Mouse (Mus musculus) lung, postnatal 0 days (tissue): ENCODE results near the gene Gm20662. TPM values are rescaled to one million over a fixed set of nuclear protein-coding genes. Genes with fewer than 3 reads are reported as not detected.

Experiments
- ATAC-seq: fragments of 200-750 bp; cut with Nextera tagmentation; 2 replicates; pipeline ENCODE4 v1.8.0; 2017; ENCODE audit warnings: moderate library complexity
- DNase-seq: peaks from one replicate; pipeline ENCODE4 v3.0.0-alpha.2; 2016; ENCODE audit warnings: low spot score
- H3K27ac ChIP-seq: fragments of 300-500 bp; sonication (generic); 2 replicates; pipeline ENCODE4 v1.5.1; 2014; ENCODE audit warnings: antibody characterized with exemption, mild to moderate bottlenecking, low read length, mixed read lengths
- H3K27me3 ChIP-seq: fragments of 300-500 bp; sonication (generic); replicated peaks from 2 replicates; pipeline ENCODE4 v1.6.1; 2014; ENCODE audit warnings: low read length, mixed read lengths; ENCODE audit not compliant: insufficient read depth
- H3K36me3 ChIP-seq: fragments of 300-500 bp; sonication (generic); 2 replicates; pipeline ENCODE4 v1.6.1; 2014; ENCODE audit warnings: low read length, mixed read lengths; ENCODE audit not compliant: insufficient read depth
- H3K4me1 ChIP-seq: fragments of 300-500 bp; sonication (generic); 2 replicates; pipeline ENCODE4 v1.6.1; 2014; ENCODE audit warnings: antibody characterized with exemption, low read depth, low read length, mixed read lengths; ENCODE audit not compliant: insufficient read depth
- H3K4me2 ChIP-seq: fragments of 300-500 bp; sonication (generic); replicated peaks from 2 replicates; pipeline ENCODE4 v1.6.1; 2014; ENCODE audit warnings: low read depth, mild to moderate bottlenecking, low read length, moderate library complexity, mixed read lengths
- H3K4me3 ChIP-seq: fragments of 300-500 bp; sonication (generic); 2 replicates; pipeline ENCODE4 v1.5.1; 2014; ENCODE audit warnings: low read depth, low read length
- H3K9ac ChIP-seq: fragments of 300-500 bp; sonication (generic); replicated peaks from 2 replicates; pipeline ENCODE4 v1.6.1; 2014; ENCODE audit warnings: low read depth, mild to moderate bottlenecking
- H3K9me3 ChIP-seq: fragments of 300-500 bp; sonication (generic); 2 replicates; pipeline ENCODE4 v1.6.1; 2016; ENCODE audit warnings: low read length, mixed read lengths
- CTCF ChIP-seq: IDR thresholded peaks from 2 replicates; pipeline ENCODE4 v1.5.1; 2016; ENCODE audit warnings: antibody characterized with exemption, mild to moderate bottlenecking
- EP300 ChIP-seq: IDR thresholded peaks from 2 replicates; pipeline ENCODE4 v1.6.1; 2016; ENCODE audit warnings: antibody characterized with exemption, mild to moderate bottlenecking, control low read depth
- WGBS: fragments of 180-500 bp; shearing (Covaris S2); extraction: QIAGEN DNeasy Blood & Tissue Kit; methylation state at CpG from one replicate; pipeline ENCODE4 v1.1.7; 2014; 5-methylcytosine and 5-hydroxymethylcytosine counted together
- polyA plus RNA-seq: library from polyadenylated mRNA; unstranded; fragments of >200 nt; fragmentation: Nextera tagmentation; extraction: Ambion mirVana; gene quantifications from 2 replicates; pipeline ENCODE4 v1.2.1, GENCODE M21; 2015

The Gm20662 gene
- polyA plus RNA-seq, 1 experiment from 2014 or later = 0.44 TPM

GRCm38 (mm10) chr9:108058291-108058690 is 62.1 kb downstream of the Gm20662 start:
- Histone ChIP-seq H3K9me3 (no peaks in the 10 kb centered on the region), H3K36me3 (peaks cover 40% of the 10 kb centered on the region), H3K4me1 (0 out of 2 replicates have a peak, but pooled peaks cover 1% of the 10 kb centered on the region), H3K27ac (no peak overlapping the region), H3K4me3 (no peak overlapping the region), H3K4me2 (no peak overlapping the region), H3K27me3 (no peaks in the 10 kb centered on the region), H3K9ac (no peak overlapping the region)
- no peak for TF ChIP-seq EP300
- no peak for TF ChIP-seq CTCF
- DNase-seq (no peak), ATAC-seq (no peak)
- 95% methylated on average over 9 of the region's 9 CpGs for WGBS

- Histone ChIP-seq H3K9me3 (no peaks in the 10 kb centered on the region), H3K36me3 (peaks cover 33% of the 10 kb centered on the region), H3K4me2 (no peak overlapping the region), H3K4me1 (no peaks in the 10 kb centered on the region), H3K27ac (no peak overlapping the region), H3K9ac (no peak overlapping the region), H3K27me3 (no peaks in the 10 kb centered on the region), H3K4me3 (no peak overlapping the region)
- TF ChIP-seq CTCF (no peak), EP300 (no peak)
- WGBS = 83% methylated on average over 3 of the region's 3 CpGs
- no peak for ATAC-seq
- DNase-seq = no peak
Measured at GRCm38 (mm10) chr9:108062142-108062541, 66.0 kb downstream of the Gm20662 start.

GRCm38 (mm10) chr9:108063361-108063760 is 67.2 kb downstream of the Gm20662 start:
- Histone ChIP-seq H3K27ac (no peak overlapping the region), H3K9me3 (no peaks in the 10 kb centered on the region), H3K4me3 (no peak overlapping the region), H3K27me3 (no peaks in the 10 kb centered on the region), H3K36me3 (peaks cover 28% of the 10 kb centered on the region), H3K4me1 (no peaks in the 10 kb centered on the region), H3K9ac (no peak overlapping the region), H3K4me2 (no peak overlapping the region)
- ATAC-seq (no peak), DNase-seq (no peak)
- WGBS = 84% methylated on average over 12 of the region's 12 CpGs
- TF ChIP-seq EP300 = no peak
- TF ChIP-seq CTCF = no peak

- H3K27ac ChIP-seq = no peak overlapping the region
- no peaks in the 10 kb centered on the region for H3K27me3 ChIP-seq
- no peaks in the 10 kb centered on the region for H3K4me1 ChIP-seq
- H3K4me3 ChIP-seq = no peak overlapping the region
- no peak overlapping the region for H3K9ac ChIP-seq
- 0 out of 2 replicates have a peak, but pooled peaks cover 16% of the 10 kb centered on the region for H3K36me3 ChIP-seq
- WGBS = 29% methylated on average over 5 of the region's 5 CpGs
- H3K4me2 ChIP-seq = no peak overlapping the region
- ATAC-seq = peak; percentile 71
- no peaks in the 10 kb centered on the region for H3K9me3 ChIP-seq
- DNase-seq = peak; percentile 65
- TF ChIP-seq EP300 = no peak
- TF ChIP-seq CTCF = peak; percentile 81
Measured at GRCm38 (mm10) chr9:108065491-108066011, 69.4 kb downstream of the Gm20662 start.

DNA sequence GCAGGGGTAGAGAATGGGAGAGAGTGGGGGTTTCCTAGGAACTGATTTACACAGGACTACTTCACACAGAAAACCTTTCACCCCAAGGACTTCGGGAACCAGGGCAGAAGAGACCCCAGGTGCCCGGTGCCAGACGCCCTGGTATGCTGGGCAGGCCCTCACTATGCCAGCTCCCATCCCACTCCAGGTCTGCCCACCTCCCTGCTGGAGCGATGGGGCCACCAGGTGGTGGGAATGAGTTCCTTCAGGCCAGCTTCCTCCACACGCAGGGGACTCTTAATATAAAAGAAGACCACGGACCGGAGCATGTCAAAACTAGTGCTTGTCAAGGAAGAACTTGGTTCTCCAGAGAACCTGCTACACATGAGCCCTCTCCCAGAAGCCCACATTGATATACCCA is 71.0 kb downstream of the Gm20662 start:
- DNase-seq (no peak), ATAC-seq (no peak)
- no peak overlapping the region for H3K4me3 ChIP-seq
- 0 out of 2 replicates have a peak, but pooled peaks have one; percentile 20 for TF ChIP-seq CTCF
- no peak for TF ChIP-seq EP300
- H3K9me3 ChIP-seq = no peaks in the 10 kb centered on the region
- H3K27ac ChIP-seq = no peak overlapping the region
- H3K27me3 ChIP-seq = no peaks in the 10 kb centered on the region
- no peak overlapping the region for H3K4me2 ChIP-seq
- H3K9ac ChIP-seq = no peak overlapping the region
- no peaks in the 10 kb centered on the region for H3K4me1 ChIP-seq
- 79% methylated on average over 7 of the region's 7 CpGs for WGBS
- peaks cover 11% of the 10 kb centered on the region; the same call in 1 of the 2 replicates for H3K36me3 ChIP-seq

- H3K9ac ChIP-seq = no peak overlapping the region
- ATAC-seq (peak; percentile 44), DNase-seq (peak; percentile 88)
- TF ChIP-seq CTCF (peak; percentile 99), EP300 (no peak)
- H3K4me3 ChIP-seq = no peak overlapping the region
- H3K36me3 ChIP-seq = peaks cover 10% of the 10 kb centered on the region; the same call in 1 of the 2 replicates
- H3K9me3 ChIP-seq = no peaks in the 10 kb centered on the region
- no peak overlapping the region for H3K27ac ChIP-seq
- 19% methylated on average over 8 of the region's 8 CpGs for WGBS
- no peak overlapping the region for H3K4me2 ChIP-seq
- no peaks in the 10 kb centered on the region for H3K27me3 ChIP-seq
- no peaks in the 10 kb centered on the region for H3K4me1 ChIP-seq
Measured at GRCm38 (mm10) chr9:108067900-108068299, 71.8 kb downstream of the Gm20662 start.

- no peak overlapping the region for H3K4me2 ChIP-seq
- no peaks in the 10 kb centered on the region for H3K4me1 ChIP-seq
- TF ChIP-seq EP300 (no peak), CTCF (no peak)
- no peak overlapping the region for H3K9ac ChIP-seq
- H3K9me3 ChIP-seq = no peaks in the 10 kb centered on the region
- WGBS = 93% methylated on average over 8 of the region's 9 CpGs
- H3K4me3 ChIP-seq = no peak overlapping the region
- no peak for ATAC-seq
- peaks cover 10% of the 10 kb centered on the region; the same call in 1 of the 2 replicates for H3K36me3 ChIP-seq
- DNase-seq = no peak
- no peaks in the 10 kb centered on the region for H3K27me3 ChIP-seq
- no peak overlapping the region for H3K27ac ChIP-seq
Measured at GRCm38 (mm10) chr9:108069007-108069406, 72.9 kb downstream of the Gm20662 start.
